Mouse (Mus musculus) heart, adult 2 months (tissue): ENCODE data around the gene Camta1. TPM values are rescaled to one million over a fixed set of nuclear protein-coding genes. Genes with fewer than 3 reads are reported as not detected.

Source experiments
- DNase-seq, 2 experiments: peaks; one replicate each; pipeline ENCODE4 v3.0.0; 2021
- H3K27ac ChIP-seq: fragments of 200-600 bp; 2 replicates; pipeline ENCODE4 v1.8.1; 2022
- H3K27me3 ChIP-seq: fragments of 200-500 bp; 2 replicates; pipeline ENCODE4 v1.6.1; 2012; ENCODE audit warnings: mild to moderate bottlenecking, low read length, inconsistent platforms, mixed read lengths; ENCODE audit not compliant: control insufficient read depth, insufficient read depth
- H3K36me3 ChIP-seq: fragments of 200-500 bp; 2 replicates; pipeline ENCODE4 v1.6.1; 2012; ENCODE audit warnings: low read length, inconsistent platforms; ENCODE audit not compliant: control insufficient read depth, insufficient read depth
- H3K4me1 ChIP-seq: fragments of 200-500 bp; 2 replicates; pipeline ENCODE4 v1.6.1; 2011; ENCODE audit warnings: low read length; ENCODE audit not compliant: control insufficient read depth, insufficient read depth
- H3K4me3 ChIP-seq: fragments of 200-600 bp; 2 replicates; pipeline ENCODE4 v1.8.1; 2022
- H3K79me2 ChIP-seq: fragments of 200-500 bp; replicated peaks from 2 replicates; pipeline ENCODE4 v1.6.1; 2012; ENCODE audit warnings: mild to moderate bottlenecking, inconsistent platforms, low read length, moderate library complexity, mixed read lengths; ENCODE audit not compliant: control insufficient read depth, insufficient read depth
- H3K9ac ChIP-seq: fragments of 200-500 bp; 2 replicates; pipeline ENCODE4 v1.6.1; 2012; ENCODE audit warnings: low read depth, mild to moderate bottlenecking, control low read depth, inconsistent platforms, low read length, mixed read lengths
- CTCF ChIP-seq: fragments of 200-600 bp; IDR thresholded peaks from 2 replicates; pipeline ENCODE4 v1.8.1; 2022; ENCODE audit warnings: antibody characterized with exemption, mild to moderate bottlenecking, moderate library complexity
- EP300 ChIP-seq: fragments of 200-500 bp; IDR thresholded peaks from 2 replicates; pipeline ENCODE4 v1.6.1; 2011; ENCODE audit warnings: low read depth, low read length, control low read depth; ENCODE audit not compliant: insufficient read depth
- POLR2A ChIP-seq: fragments of 200-500 bp; IDR thresholded peaks from 2 replicates; pipeline ENCODE4 v1.6.1; 2011; ENCODE audit warnings: mild to moderate bottlenecking, low read depth, low read length, control low read depth; ENCODE audit not compliant: insufficient read depth
- WGBS: fragments of 180-500 bp; shearing (Covaris S2); methylation state at CpG from one replicate; pipeline ENCODE4 v1.1.7; 2018; 5-methylcytosine and 5-hydroxymethylcytosine counted together
- intact Hi-C: fragments of 180-260 bp; cut with DNase I; formaldehyde crosslinking; loops from one replicate; pipeline ENCODE4 v1.15.1; 2025
- polyA plus RNA-seq: library from polyadenylated mRNA; depleted of rRNA; stranded (reverse); fragments of >200 nt; gene quantifications from 2 replicates; pipeline ENCODE4 v1.2.3, GENCODE M21; 2012
- total RNA-seq, 2 experiments: library from RNA; stranded (reverse); gene quantifications; 2 replicates each; pipeline ENCODE4 v1.2.3; 2021

The Camta1 gene
- total and polyA plus RNA-seq, 3 experiments = 39.4 to 234 (median 208) TPM

DNA sequence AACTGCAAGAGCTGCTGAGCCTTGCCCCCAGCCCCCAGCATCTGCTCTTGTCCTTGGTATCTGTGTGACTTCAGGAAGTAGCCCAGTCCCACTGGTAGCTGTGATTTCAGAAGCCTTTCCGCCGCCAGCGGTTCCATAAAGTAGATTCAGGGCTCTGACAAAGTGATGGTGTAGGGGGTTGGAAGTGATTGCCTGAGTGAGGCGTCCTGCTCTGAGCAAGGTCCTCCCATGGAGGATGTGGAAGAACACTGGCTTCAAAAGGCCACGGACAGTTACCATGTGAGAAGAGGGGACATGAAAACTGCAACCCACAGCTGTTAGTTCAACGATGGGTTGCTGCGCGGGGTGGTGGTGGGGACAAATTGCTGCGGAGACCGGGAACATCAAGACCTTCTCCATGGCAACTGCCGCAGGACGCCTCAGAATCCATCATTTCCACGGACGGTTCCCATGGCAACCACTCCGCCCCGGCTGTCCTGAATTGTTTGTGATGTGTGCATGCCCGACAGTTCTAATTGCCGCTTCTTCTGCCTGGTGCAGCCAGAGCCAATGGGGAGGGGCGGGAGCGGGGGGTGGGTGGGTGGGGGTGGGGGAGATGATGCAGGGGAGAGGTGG, 721.2 kb downstream of the Camta1 start:
- Histone ChIP-seq H3K4me3 (no peak overlapping the region), H3K27me3 (no peaks in the 10 kb centered on the region), H3K4me1 (no peaks in the 10 kb centered on the region; the same call in 1 of the 2 replicates), H3K36me3 (no peaks in the 10 kb centered on the region), H3K9ac (no peak overlapping the region), H3K79me2 (no peaks in the 10 kb centered on the region), H3K27ac (no peak overlapping the region)
- WGBS = 29% methylated on average over 18 of the region's 20 CpGs
- intact Hi-C loops = loop anchor here (5.0 kb wide), 1 partner anchor 173 kb away; no protein-coding TSS in a partner anchor
- no peak for DNase-seq
- no peak for TF ChIP-seq CTCF
- TF ChIP-seq POLR2A = no peak
- no peak for TF ChIP-seq EP300

- H3K4me3 ChIP-seq = no peak overlapping the region
- H3K4me1 ChIP-seq = no peaks in the 10 kb centered on the region; the same call in 1 of the 2 replicates
- no peak for TF ChIP-seq EP300
- peak; percentile 90 for TF ChIP-seq CTCF
- H3K9ac ChIP-seq = no peak overlapping the region
- intact Hi-C loops = no loop called here
- no peak overlapping the region for H3K27ac ChIP-seq
- no peaks in the 10 kb centered on the region for H3K79me2 ChIP-seq
- H3K36me3 ChIP-seq = no peaks in the 10 kb centered on the region
- WGBS = 9% methylated on average over 20 of the region's 20 CpGs
- DNase-seq = peak; percentile 70 to 81
- H3K27me3 ChIP-seq = no peaks in the 10 kb centered on the region
These were observed 722.4 kb downstream of the Camta1 start for GRCm38 (mm10) chr4:151139053-151139840.

- intact Hi-C loops = no loop called here
These were observed 723.1 kb downstream of the Camta1 start for GRCm38 (mm10) chr4:151138586-151138985.

GRCm38 (mm10) chr4:151138135-151138534, 723.5 kb downstream of the Camta1 start:
- 18% methylated on average over 10 of the region's 10 CpGs for WGBS
- no peak for DNase-seq
- Histone ChIP-seq H3K4me1 (no peaks in the 10 kb centered on the region; the same call in 1 of the 2 replicates), H3K79me2 (no peaks in the 10 kb centered on the region), H3K27ac (no peak overlapping the region), H3K9ac (no peak overlapping the region), H3K4me3 (no peak overlapping the region), H3K27me3 (no peaks in the 10 kb centered on the region), H3K36me3 (no peaks in the 10 kb centered on the region)
- intact Hi-C loops = no loop called here
- TF ChIP-seq CTCF (no peak), EP300 (no peak), POLR2A (no peak)

More at GRCm38 (mm10) chr4:151138586-151138985, 723.1 kb downstream of the Camta1 start:
- H3K79me2 ChIP-seq = no peaks in the 10 kb centered on the region
- H3K36me3 ChIP-seq = no peaks in the 10 kb centered on the region
- no peaks in the 10 kb centered on the region; the same call in 1 of the 2 replicates for H3K4me1 ChIP-seq
- H3K27me3 ChIP-seq = no peaks in the 10 kb centered on the region
- H3K4me3 ChIP-seq = no peak overlapping the region
- WGBS = 32% methylated on average over 2 of the region's 2 CpGs
- TF ChIP-seq EP300 (no peak), POLR2A (no peak), CTCF (no peak)
- no peak overlapping the region for H3K9ac ChIP-seq
- H3K27ac ChIP-seq = no peak overlapping the region
- no peak for DNase-seq

DNA sequence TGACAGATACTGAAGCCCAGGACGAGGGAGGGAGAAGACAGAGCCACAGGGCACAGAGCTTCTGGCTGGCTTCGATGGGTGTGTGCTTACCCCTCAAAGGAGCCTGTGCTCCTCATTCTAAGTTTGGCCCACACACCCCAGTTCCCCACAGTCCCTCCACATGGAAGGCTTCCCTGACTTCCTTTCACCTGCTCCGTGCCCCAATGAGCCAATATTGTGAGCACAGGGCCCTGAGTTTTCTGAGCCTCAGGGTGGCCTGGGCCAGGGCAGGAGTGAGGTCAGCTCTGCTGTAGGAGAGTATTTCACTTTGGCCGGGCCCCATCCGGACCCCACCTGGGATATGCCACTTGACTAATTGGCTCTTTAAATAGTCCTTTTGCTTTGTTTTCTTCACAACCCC, 724.0 kb downstream of the Camta1 start:
- no peaks in the 10 kb centered on the region for H3K27me3 ChIP-seq
- no peak for TF ChIP-seq EP300
- no peak for TF ChIP-seq CTCF
- TF ChIP-seq POLR2A = no peak
- no peak overlapping the region for H3K4me3 ChIP-seq
- no peaks in the 10 kb centered on the region for H3K36me3 ChIP-seq
- no peaks in the 10 kb centered on the region; the same call in 1 of the 2 replicates for H3K4me1 ChIP-seq
- intact Hi-C loops = no loop called here
- no peak overlapping the region for H3K27ac ChIP-seq
- DNase-seq = no peak
- WGBS = 68% methylated on average over 5 of the region's 5 CpGs
- H3K79me2 ChIP-seq = no peaks in the 10 kb centered on the region
- no peak overlapping the region for H3K9ac ChIP-seq

GRCm38 (mm10) chr4:151135491-151135890, 726.2 kb downstream of the Camta1 start:
- Histone ChIP-seq H3K36me3 (no peaks in the 10 kb centered on the region), H3K27me3 (no peaks in the 10 kb centered on the region), H3K79me2 (no peaks in the 10 kb centered on the region), H3K9ac (no peak overlapping the region), H3K4me1 (no peaks in the 10 kb centered on the region; the same call in 1 of the 2 replicates), H3K27ac (no peak overlapping the region), H3K4me3 (no peak overlapping the region)
- TF ChIP-seq POLR2A (no peak), CTCF (no peak), EP300 (no peak)
- no peak for DNase-seq
- intact Hi-C loops = no loop called here
- WGBS = 75% methylated on average over 8 of the region's 8 CpGs
